Mouse (Mus musculus): ENCODE measurements around the gene Nr2f6.

Gene Nr2f6

GRCm38 (mm10) chr8:71381421-71381970 lies at the start of gene Nr2f6:
Nr2f6 (minus strand) TSS chr8:71381960.
- DNase-seq (ENCODE audit: low read depth, low spot score) = peak; percentile 66

GRCm38 (mm10) chr8:71422121-71422520 lies 40.4 kb upstream of the Nr2f6 start:
- no peak for DNase-seq (ENCODE audit: low read depth, low spot score)

DNA sequence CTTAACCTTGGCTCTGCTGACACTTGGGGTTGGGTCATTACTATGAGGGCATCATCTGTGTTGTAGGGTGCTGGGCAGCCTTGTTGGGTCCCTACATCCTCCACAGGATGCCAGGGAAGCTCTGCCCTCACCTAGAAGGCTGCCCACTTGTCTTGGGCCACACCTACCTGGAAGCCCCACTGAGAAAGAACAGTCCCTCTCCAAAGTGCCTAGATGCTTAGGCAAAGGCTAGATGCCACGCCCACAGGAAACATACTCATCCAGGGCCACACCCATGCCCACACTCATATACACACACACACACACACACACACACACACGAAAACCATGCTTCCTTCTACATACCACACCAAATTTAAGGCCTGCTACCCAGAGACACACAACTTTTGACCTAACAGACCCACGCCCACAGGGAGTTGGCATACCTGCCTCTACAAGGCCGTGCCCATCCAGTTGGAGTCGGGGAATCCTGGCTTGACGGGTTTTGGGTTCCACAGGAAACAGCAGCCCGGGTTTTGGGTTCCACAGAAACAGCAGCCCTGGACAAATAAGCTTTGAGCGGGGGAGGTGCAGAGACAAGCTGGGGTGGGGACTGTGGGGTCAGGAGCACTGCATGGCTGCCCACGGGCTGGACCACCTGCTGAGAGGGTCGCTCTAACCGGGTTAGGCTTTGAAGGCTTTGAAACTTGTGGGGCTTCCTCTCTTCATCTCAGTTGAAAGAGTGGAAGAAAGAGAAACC lies 29.9 kb upstream of the Nr2f6 start:
- peak; percentile 73 for DNase-seq (ENCODE audit: low read depth, low spot score)

DNA sequence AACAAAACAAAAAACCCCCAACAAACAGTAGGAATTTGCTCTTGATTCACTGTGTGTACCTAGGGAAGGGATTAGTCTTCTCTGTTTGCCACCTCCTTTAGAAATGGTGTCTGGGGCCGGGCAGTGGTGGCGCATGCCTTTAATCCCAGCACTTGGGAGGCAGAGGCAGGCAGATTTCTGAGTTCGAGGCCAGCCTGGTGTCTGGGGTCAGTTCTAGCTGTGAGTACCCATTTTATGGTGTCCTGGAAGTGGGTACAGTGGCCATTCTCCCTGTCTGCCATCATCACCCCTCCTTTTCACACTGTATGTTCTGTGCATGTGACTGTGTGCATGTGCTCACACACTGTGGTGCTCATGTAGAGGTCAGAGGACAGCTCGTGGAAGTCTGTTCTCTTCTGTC lies 26.5 kb upstream of the Nr2f6 start:
- DNase-seq (ENCODE audit: low read depth, low spot score) = no peak

DNA sequence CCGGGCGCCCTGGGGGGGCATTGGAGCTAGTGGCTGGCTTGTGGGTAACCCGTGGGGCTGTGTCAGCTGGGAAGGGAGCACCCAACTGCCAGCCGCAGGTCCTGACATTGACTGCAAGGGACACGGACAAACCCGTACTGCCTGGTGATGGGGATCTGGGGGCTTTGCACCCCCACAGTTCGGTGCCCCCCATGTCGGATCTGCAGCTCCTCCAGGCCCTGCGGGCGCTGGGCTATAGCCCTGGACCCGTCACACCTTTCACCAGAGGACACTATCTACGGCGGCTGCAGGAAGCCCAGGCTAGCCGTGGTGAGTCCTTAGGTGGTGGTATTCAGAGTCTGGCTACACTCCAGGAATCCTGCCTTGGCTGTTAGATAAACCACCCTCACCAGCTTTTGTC lies 25.7 kb upstream of the Nr2f6 start:
- no peak for DNase-seq (ENCODE audit: low read depth, low spot score)

DNA sequence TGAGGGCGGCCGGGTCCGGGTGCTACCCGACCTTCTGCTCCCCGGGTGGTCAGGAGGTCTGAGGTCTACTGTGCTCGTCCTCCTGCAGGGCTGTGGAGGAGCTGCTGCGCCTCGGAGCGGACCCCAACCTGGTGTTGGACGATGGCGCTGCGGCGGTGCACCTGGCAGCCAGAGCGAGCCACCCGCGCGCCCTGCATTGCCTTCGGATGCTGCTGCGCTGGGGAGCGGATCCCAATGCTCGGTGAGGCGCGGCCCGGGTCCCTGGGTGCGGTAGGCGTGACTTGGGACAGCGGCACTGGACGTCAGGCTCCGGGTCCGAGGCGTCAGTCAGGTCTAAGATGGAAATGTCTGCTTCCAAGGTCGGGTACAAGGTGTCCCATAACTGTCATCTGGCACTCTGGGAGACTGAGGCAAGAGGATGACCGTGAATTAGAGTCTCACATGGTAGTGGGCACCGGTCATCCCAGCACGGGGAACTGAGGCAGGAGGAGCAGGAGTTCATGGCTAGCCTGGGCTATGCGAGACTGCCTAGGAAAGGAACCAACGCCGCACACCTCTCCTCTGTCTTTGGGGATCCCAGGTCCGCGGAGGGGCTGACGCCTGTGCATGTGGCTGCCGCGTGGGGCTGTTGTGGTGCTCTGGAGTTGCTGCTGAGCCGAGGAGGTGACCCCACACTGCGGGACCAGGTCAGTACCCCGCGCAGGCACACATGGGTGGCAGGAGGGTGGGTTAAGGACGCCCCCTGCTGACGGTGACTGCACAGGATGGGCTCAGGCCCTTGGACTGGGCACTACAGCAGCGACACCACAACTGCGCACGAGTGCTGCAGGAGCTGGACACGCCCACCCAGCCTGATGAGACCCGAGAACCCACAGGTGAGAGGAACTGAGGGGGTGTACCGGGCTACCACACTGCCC lies 24.6 kb upstream of the Nr2f6 start:
- DNase-seq (ENCODE audit: low read depth, low spot score) = peak; percentile 51

DNA sequence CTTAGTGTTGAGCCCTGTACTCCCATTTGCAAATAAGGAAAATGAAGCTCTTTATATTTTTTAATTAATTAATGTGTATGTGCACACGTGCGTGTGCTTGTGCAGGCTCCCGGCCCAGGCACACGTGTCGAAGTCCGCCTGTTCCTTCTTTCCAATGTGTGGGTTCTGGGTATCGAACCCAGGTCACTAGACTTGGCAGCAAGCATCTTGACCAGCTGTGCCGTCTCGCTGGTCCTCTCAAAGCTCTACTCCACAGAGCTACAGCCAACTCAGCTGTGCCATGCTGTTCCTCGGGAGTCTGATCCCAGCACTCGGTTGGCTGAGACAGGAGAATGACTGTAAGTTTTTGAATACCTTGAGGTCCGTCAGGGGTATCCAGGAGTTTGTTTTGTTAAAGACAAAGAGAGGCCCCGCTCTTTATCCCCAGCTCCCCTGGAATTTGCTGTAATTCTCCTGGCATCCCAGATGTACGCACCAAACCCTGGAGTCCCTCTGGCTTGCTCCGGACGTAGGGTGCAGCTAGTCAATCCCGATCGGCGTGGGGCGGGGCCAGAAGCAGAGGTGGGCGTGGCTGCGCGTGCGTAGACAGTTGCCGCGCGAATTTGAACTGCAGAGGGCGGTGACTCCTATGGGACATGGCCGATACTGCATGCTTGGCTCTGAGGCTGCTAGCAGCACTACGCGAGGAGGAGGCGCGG lies 23.8 kb upstream of the Nr2f6 start, which contains the start of gene Ankle1:
Ankle1 (plus strand) TSS at position 610 of the 698 bp plus-strand sequence.
- peak; percentile 92 for DNase-seq (ENCODE audit: low read depth, low spot score)

- DNase-seq (ENCODE audit: low read depth, low spot score) = no peak
Measured at GRCm38 (mm10) chr8:71404951-71405351, 23.2 kb upstream of the Nr2f6 start.

GRCm38 (mm10) chr8:71404011-71404410 lies 22.3 kb upstream of the Nr2f6 start:
- DNase-seq (ENCODE audit: low read depth, low spot score) = no peak

GRCm38 (mm10) chr8:71403107-71403885 lies 21.5 kb upstream of the Nr2f6 start:
- no peak for DNase-seq (ENCODE audit: low read depth, low spot score)

- DNase-seq (ENCODE audit: low read depth, low spot score) = no peak
Measured at GRCm38 (mm10) chr8:71402446-71402964, 20.7 kb upstream of the Nr2f6 start.

DNA sequence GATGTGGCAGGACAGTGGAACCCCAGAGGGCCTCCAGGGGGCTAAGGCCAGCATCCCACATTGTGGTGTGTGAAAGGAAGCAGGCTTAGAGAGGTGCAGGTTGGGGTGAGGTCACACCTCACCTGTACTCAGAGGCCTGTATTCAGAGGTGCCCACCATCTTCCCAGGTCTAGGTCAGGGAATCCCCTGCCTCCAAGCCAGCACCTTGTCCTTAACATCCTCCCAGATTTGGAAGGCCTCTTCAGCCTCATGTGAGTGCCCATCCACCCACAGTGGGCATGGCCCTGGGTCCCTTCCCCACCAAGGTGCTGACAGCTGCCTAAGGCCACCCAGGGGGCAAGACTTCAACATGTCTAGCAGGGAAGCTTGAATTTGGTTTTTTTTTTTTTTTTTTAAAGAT lies 19.7 kb upstream of the Nr2f6 start:
- no peak for DNase-seq (ENCODE audit: low read depth, low spot score)

- DNase-seq (ENCODE audit: low read depth, low spot score) = no peak
Measured at GRCm38 (mm10) chr8:71400826-71401225, 19.1 kb upstream of the Nr2f6 start.

DNA sequence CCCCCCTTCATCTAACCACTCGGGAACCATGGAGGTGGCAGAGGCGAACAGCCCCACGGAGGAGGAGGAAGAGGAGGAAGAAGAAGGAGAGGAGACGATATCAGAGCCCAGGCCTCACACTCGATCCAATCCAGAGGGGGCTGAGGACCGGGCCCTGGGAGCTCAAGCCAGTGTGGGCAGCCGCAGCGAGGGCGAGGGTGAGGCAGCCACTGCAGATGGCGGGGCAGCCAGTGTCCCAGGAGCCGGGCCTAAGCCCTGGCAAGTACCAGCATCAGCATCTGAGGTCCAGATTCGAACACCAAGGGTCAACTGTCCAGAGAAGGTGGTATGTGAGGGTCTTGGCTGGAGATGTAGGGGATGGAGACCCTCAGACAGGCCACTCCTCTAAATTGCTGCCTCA lies 15.9 kb upstream of the Nr2f6 start:
- no peak for DNase-seq (ENCODE audit: low read depth, low spot score)

DNA sequence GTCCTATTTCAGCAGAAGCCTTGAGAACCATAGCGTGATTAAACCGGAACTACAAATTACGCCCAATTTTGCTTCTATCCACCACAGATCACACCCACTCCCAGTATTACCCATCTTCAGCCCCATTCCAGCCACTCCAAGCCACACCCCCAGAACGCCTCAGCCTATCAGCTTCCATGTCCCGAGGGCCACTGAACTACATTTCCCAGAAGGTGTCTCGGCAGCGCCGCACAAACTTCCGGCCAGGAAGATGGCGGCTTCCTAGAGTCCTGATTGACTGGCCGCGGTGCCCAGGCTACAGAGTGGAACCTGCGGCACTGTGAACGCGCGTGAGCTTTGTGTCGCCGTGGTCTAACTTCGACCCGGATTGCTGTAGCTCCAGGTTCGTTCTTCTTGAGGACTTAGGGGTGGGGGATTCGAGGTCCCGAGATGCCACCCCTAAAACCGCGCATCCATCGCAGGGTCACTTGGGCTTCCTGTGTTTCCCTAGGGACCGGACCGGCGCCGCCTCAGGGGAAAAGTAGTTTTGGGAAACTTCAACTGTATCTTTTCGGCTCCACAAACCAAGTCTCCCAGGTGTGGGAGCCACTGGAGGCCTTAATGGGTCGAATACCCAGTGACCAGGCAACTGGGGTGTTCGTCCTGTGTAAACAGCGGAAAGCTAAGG lies 15.0 kb upstream of the Nr2f6 start, which contains the start of gene Babam1:
Babam1 (plus strand) TSS at position 223 of the 667 bp plus-strand sequence.
- peak; percentile 95 for DNase-seq (ENCODE audit: low read depth, low spot score)

DNA sequence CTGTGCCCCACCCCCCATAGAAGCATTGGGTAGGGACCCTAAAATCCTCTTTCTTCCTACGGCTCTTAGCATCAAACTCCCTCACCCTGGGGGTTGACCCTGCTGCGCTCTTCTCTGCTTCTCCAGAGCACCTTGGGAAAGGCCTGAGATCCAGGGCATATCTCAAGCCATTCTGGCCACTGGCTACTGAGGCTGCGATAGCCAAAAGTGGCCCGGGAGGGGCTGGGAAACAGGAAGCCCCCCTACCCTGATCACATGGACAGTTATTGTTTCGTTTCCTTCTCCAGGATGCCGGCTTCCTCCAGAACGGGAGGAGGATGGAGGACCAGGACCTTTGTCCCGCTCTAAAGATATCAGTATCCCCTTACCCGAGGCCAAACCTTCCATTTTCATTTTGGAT lies 13.9 kb upstream of the Nr2f6 start, which contains the start of gene Ushbp1:
Ushbp1 (minus strand) TSS at position 174 of the 400 bp plus-strand sequence.
- DNase-seq (ENCODE audit: low read depth, low spot score) = no peak

- DNase-seq (ENCODE audit: low read depth, low spot score) = no peak
Measured at GRCm38 (mm10) chr8:71395071-71395470, 13.3 kb upstream of the Nr2f6 start.

GRCm38 (mm10) chr8:71394481-71394880 lies 12.7 kb upstream of the Nr2f6 start:
- no peak for DNase-seq (ENCODE audit: low read depth, low spot score)

- DNase-seq (ENCODE audit: low read depth, low spot score) = no peak
Measured at GRCm38 (mm10) chr8:71392871-71393270, 11.1 kb upstream of the Nr2f6 start.

- DNase-seq (ENCODE audit: low read depth, low spot score) = no peak
Measured at GRCm38 (mm10) chr8:71392391-71392790, 10.6 kb upstream of the Nr2f6 start.

Data from CD4-positive helper T cell, adult 2 months (primary cell).